Mouse (Mus musculus): ENCODE measurements around the gene Eps15l1. TPM values are rescaled to one million over a fixed set of nuclear protein-coding genes. Genes with fewer than 3 reads are reported as not detected.
A peak's percentile ranks its signal among the peaks of the same experiment; 100 is the strongest.

The Eps15l1 gene
- total RNA-seq (2021): 10 to 100 TPM; 83.1 to 87.6 TPM

DNA sequence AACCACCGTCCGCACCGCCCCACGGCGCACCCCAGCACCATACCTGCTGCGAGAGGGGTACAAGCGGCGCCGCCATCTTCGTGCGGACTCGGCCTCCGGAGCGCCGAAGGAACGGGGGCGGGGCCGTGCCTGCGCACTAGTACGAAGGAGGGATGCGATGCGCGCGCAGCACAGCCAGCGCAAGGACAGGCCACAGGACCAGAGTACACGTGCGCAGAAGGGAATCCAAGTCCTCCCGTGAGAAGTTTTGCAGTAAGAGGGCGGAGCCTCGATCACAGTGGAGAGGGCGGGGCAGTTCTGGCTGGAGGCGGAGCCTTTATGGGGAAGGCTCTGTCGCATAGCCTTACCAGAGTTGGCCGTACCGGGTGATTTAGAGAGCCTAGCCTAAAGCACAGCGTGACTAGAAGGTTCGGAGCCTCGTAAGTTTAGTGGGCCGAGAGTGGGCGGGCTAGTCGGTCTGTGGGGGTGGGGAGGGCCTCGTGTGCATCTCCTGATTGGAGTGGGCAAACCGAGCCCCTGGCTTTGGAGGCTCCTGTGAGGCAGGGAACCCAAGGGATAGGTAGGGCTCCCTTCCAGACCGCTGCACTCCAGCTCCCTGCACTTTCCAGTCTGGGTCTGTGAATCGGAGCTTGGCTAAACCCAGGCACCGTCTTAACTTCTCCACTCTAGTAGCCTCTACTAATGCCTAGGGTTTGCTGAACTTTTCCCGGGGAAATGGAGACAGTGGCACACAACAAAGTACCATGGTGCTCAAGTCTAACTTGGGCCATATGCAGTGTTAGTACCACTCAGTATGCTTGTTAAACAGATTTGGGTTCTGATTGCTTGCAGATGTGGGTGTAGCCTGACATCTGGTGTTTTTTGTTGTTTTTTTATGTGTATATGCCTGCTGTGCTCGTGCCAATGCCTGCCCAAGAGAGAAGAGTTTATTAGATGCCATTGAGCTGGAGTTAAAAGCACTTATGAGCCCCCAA, at the start of gene Eps15l1:
Eps15l1 (minus strand) TSS at position 99 of the 974 bp plus-strand sequence.
- peak; percentile 99 for DNase-seq
- intact Hi-C loops (cut with DNase I): no loop called here

DNA sequence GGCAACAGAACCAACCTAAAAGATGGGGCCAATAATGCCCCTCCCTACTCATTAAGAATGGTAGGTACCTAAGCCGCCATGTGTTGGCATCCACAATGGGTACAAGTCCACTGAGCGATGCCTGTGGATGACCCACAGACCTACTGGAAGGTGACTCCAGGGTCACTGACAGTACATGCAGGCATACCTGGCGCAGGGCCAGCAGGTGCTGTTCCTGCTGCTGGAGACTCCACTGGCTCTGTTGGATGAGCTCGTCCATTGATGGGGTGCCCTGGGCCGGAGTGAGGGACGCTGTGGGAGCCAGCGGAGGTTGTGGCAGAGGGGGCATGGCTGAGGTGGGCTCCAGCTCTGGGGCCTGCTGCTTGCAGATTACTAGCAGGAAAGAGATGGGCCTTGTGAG, 49.4 kb upstream of the Eps15l1 start:
- intact Hi-C loops (cut with DNase I): no loop called here
- DNase-seq: no peak

DNA sequence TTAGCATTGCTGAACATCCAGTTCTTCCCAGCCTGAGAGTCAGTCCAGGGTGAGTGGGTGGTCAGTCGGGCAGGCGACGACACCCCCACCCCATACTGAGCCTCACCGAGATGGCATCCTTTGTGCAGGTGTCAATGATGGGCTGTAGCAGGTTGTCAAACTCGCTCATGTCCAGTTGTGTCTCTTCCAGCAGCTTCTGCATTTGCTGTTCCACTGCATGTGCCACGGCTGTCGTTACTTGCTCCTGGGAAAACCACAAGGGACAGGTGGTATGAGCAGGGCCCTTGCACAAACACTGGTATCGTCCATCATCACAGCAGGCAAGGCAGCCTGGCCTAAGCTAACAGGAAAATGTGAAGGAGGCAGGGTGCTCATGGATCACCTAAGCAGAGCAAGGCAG, 48.7 kb upstream of the Eps15l1 start:
- intact Hi-C loops (cut with DNase I): no loop called here
- no peak for DNase-seq

DNA sequence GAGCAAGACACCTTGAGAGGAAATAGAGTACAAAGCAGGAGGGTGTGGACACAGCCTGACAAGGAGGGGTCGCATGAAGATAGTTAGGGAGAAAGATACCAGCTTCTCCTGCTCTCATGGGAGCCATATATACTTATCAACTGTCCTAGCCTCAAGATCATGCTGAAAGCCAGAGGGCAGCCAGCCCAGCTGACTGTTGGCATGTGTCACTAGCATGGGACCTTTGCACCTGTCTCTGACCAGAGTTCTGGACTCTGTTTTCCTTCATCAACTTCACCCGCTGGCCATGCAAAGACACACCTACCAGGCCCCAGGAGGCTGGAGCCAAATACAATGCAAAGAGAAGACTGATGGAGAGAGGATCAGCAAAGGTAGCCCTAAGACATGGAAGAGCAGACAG, 48.0 kb upstream of the Eps15l1 start:
- intact Hi-C loops (cut with DNase I): no loop called here
- DNase-seq: no peak

DNA sequence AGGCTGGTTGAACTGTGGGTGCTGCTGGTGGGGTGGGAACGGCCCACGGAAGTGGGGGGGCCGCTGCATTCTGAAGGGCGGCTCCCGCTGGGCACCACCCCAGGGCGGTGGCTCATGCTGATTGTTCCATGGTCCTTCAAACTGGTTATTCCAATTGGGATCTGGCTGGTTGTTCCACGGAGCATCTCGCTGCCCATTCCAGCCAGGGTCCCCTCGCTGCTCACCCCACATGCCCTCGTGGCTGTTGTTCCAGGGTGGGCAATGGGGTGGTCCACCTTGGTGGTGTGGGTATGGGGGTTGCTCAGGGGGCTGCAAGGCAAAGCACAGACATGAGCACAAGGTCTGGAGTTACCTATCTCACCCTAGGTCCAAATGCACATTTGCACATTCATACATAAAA, 43.0 kb upstream of the Eps15l1 start:
- DNase-seq: no peak
- intact Hi-C loops (cut with DNase I): no loop called here

DNA sequence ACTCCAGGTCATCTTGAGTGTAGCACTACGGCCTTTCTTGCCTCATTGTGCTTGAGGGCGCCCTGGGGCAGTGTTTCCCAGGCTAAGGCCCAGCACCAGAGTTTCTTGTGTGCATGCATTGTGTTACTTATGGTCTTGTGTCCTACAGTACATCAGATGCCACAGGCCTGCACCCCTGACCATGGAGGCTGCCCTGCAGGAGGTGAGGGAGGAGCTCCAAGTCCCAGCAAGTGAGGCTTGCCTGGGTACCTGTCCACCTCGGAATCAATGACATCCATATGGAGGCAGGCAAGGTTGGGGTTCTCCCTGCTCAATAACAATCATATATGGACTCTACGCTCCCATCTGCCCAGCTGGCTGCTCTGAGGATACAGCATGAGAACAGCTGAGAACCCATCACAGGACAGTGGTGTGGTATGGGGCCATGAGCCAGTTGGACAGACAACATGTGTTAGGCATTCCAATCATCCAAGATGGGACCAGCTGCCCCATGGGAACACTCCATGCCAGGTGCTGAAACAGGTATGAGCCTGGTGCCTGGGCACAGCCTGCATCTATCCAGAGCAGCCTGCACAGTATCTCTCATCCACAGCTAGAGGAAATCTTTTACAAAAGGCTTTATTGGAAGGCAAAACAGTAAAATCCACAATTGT, 38.7 kb upstream of the Eps15l1 start:
- intact Hi-C loops (cut with DNase I): no loop called here

DNA sequence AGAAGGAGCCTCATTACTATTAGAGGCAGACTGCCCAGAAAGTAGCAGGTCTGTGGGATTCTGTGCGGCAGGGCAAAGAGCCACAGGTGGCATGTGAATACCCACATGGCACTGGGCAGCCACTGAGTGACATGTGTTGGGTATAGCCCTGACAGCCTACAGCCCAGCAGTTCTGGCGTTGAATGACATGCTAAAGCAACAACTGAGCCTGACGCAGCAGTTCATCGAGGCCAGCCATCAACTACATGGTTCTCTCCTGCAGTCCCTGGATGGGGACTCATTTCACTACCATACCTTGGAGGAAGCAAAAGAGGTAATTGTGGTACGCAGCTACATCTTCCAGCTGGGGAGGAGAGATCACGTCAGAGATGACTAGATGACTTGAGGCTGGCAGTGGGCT, 37.2 kb upstream of the Eps15l1 start:
- intact Hi-C loops (cut with DNase I): no loop called here
- no peak for DNase-seq

More for the DNA sequence above, 38.7 kb upstream of the Eps15l1 start:
- no peak for DNase-seq

DNA sequence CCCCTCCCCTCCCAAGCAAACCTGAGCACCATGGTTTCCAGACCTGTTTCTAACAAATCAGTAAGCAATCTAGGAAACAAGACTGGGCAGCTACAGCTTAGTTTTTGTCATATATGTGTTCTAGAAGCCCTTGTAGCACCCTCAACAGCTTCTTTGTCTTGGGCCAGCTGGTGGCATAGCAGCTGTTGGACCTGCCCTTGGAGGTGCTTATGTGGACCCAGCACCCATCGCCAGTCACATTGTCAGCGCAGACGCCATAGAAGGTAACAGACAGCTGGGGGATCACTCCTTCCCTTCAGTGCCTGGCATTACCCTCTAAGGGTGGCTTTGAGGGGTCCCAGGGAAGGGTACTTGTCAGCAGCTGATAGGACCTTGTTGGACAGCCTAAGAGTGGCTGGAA, 36.5 kb upstream of the Eps15l1 start:
- DNase-seq: no peak
- intact Hi-C loops (cut with DNase I): no loop called here

DNA sequence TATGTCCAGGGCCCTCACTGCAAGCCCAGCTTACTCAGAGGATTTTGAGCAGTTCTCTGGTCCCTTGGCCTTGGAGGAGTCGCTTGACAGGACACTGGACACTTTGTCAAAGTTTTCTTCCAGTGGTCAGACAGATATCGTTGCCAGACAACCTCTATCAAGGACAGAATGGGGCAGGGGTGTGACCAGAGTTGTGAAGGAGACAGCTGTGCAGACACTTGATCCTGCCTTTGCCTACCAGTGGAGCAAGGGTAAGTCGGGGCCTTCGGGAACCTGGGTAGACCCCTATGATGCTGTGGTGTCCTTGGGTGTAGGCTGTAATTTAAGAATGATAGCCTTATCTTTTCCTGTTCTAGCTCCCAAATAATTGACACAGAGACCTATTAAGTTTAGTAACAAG, 34.1 kb upstream of the Eps15l1 start:
- intact Hi-C loops (cut with DNase I): no loop called here
- no peak for DNase-seq

DNA sequence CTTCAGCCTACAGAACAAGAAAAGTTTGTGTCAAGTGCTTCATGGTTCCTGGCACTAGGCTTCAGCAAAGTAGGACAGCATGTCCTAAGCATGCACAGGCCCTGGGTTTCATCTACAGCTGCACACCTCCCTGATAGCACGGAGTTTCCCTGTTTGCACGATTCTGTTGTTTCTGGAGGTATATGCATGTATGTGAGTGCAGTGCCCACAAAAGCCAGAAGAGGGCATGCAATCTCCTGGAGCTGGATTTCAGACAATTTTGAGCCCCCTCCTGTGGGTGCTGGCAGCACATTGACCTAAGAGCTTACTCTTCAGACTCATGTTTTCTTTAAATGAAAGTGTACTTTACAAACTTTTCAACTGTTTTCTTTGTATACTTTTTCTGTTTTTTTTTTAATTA, 32.6 kb upstream of the Eps15l1 start:
- intact Hi-C loops (cut with DNase I): no loop called here
- no peak for DNase-seq

DNA sequence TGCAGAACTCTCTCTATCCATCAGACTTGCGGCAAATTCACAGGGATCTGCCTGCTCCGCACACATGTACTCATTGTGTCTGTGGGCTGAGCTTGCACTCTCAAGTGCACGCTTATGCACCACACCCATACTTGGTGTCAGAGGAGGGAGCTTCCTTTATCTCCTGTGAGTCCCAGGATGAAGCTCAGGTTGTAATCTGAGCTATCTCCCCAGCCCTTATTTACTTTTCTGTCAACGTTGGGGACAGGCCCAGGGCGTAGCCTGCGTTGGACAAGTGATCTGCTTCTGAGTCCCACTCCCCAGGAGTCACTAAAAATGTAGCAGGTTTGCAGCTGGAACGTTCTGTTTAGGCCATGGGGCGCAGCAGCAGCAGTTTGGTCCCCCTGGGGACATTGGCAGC, 30.3 kb upstream of the Eps15l1 start:
- intact Hi-C loops (cut with DNase I): no loop called here

DNA sequence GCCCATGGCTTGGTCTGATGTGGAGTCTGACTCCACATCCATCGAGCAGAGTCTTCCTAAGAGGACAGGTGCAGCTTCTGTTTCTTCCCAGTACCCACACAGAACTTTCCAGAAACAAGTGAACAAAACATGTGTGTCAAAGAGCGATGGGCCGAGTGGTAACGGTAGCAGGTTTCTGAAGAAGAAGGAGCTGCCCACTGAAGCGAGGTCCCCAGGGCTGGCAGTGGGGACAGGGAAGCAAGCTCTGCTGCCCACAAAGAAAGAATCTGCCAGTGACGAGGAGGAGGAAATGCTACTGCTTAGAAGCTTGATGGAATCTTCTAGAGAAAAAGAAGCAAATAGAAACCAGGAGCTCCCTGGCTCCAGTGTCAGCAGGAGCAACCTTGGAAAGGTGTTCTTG, 23.8 kb upstream of the Eps15l1 start:
- intact Hi-C loops (cut with DNase I): no loop called here
- DNase-seq: no peak

More for the DNA sequence above, 30.3 kb upstream of the Eps15l1 start:
- DNase-seq: no peak

DNA sequence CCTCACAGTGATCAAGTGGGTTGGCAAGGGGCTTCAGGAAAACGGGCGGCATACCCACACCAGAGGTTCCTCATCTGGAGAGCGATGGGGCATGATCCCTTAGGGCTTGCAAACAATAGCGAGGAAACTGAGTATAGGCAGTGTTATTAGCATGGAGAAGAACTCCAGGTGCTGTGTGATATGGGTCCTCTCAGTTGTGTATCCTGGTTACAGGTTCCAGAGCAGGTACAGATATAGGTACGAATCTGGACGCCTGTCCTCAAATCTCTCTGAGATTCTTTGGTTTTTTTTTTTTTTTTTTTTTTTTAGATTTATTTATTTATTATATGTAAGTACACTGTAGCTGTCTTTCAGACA, 22.7 kb upstream of the Eps15l1 start:
- no peak for DNase-seq
- intact Hi-C loops (cut with DNase I): no loop called here

DNA sequence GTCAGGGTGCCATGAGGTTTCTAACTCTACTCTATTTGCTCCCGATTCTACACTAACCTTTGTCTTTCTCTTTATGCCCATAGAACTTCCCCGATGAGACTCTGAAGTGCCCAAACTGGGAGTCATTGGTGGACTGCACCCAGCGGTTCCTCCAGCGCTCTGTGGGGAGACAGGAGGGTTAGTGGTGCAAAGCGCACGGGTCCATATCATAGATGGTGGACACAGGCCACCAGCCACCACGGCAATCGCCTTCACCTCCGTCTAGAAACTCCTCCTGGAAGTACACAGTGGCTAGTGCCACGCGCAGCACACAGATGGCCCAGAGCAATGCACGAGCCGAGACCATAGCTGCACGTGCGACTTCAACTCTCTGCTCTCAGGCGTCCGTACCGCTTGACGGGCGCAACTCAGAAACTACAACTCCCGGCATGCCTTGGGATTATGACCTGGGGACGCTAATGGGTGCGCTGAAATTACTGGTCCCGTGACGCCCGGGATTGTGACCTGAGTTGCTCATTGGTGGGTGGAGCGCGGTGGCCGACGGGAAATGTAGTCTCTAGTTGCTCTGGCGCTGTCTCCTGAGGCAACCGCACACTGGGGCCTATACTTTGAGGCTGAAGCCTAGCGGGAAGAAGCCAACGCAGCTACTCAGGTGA, 22.2 kb upstream of the Eps15l1 start, which contains the start of the genes Calr3 and 1700030K09Rik:
Calr3 (minus strand) TSS at position 533 of the 656 bp plus-strand sequence.
1700030K09Rik (plus strand) TSS at position 543 of the 656 bp plus-strand sequence.
- peak; percentile 98 for DNase-seq
- intact Hi-C loops (cut with DNase I): no loop called here

DNA sequence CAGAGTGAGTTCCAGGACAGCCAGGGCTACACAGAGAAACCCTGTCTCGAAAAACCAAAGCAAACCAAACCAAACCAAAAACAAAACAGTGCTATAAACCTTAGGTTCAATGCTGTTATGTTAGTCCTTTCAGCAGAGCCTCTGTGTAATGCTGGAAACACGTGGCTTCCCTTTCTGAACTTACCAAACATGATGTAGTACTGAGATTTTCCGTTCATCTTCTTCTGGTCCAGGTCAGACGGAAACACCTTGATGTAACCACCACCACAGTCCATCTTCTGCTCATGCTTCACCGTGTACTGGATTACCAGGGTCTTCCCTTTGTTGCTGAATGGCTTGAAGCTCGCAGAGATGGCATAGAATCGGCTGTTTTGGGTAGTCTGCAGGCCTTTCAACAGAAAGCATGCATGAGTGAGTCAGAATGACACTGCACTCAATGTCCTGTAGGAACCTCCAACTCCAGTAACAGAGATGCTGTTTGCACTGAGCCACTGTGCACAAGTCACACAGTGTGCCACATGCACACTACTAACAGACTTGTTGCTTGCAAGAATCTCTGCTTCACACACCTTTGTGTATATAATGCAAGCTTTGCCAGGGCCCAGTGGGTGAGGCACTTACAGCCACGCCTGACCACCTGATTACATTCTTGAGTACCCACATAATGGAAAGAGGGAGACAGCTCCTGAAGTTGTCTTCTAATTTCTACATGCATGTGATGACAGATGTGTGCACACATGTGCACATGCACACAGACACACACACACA, 17.2 kb upstream of the Eps15l1 start:
- intact Hi-C loops (cut with DNase I): no loop called here
- no peak for DNase-seq

DNA sequence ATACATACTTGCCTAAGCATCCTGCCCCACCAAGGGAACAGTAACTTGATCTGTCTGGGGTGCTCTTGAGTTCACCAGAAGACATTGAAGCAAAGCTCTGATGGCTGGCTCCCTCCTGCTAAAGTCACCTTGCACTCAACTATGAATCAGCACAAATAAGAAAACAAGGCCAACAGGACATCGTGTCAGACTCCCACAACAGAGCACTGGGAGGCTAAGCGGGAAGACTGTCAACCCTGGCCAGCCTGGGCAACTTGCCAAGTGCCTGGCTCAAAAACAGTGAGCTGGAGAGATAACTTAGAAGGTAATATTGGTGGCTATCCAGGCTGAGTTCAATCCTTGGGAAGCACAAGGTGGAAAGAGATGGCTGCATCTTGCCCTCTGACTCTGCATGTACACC, 13.7 kb upstream of the Eps15l1 start:
- DNase-seq: peak; percentile 55
- intact Hi-C loops (cut with DNase I): no loop called here

DNA sequence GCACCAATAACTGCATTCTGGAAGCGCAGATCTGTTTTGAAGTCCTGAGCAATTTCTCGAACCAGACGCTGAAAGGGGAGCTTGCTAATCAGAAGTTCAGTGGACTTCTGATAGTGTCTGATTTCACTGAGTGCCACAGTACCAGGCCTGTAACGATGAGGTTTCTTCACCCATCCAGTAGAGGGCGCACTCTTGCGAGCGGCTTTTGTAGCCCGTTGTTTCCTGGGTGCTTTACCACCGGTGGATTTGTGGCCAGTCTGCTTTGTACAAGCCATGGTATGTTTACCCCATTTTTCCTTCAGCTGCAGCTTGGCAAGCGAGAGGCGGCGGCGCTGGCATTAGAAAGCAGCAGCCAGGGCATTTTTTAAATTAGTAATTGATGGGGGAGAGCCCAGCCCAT, 8.4 kb upstream of the Eps15l1 start:
- no peak for DNase-seq
- intact Hi-C loops (cut with DNase I): no loop called here

DNA sequence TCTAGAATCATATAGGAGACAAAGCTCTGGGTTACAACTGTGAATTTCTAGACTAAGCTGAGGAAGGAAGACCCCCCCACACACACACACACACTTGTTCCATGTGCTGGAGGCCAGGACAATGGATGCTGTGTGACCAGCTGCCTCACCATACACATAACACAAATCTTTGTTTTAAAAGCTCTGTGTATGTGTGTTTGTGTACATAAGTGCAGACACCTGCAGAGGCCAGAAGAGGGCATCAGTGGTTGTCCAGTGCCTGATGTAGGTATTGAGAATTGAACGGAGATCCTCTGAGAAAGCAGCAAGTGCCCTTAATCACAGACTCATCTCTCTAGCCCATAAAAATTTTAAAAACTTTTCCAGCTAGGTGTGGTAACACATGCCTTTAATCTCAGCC, 1.7 kb upstream of the Eps15l1 start:
- DNase-seq: no peak
- intact Hi-C loops (cut with DNase I): no loop called here

DNA sequence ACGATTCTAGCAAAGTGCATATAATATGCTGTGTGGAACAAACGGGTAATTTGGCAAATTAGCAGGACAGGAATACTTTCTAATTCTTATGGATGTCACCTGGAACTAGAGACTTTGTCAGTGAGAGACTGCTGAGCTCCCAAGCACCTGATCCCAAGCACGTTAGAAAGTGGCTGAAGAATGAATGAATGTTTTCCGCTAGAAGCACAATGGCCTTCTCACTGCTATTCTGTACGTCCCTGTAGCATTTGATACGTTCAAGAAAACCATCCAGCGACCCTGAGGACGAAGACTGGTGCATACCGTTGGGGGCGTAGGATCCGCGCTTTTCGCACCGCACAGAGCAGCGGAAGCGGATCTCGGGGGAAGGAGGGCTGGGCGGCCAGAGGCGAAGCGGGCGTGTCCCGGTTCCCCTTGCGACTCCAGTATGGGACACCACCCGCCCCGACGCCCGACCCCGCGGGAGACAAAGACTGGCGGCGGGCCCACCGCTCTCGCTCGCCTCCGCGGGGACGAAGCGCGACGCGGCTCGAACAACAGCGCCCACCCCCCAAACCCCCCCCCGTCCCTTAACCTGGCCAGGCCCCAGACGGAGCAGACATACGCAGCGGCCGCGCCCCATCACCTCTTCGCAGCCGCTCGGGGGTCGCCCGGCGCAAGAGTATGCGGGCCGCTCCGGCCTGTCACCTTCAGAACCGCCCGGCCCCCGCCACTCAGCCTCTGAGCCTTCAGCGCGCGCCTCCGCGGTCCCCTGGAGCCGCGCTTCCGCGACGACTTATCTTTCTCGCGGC, 494 bp downstream of the Eps15l1 start:
- intact Hi-C loops (cut with DNase I): no loop called here
- peak; percentile 55 for DNase-seq

DNA sequence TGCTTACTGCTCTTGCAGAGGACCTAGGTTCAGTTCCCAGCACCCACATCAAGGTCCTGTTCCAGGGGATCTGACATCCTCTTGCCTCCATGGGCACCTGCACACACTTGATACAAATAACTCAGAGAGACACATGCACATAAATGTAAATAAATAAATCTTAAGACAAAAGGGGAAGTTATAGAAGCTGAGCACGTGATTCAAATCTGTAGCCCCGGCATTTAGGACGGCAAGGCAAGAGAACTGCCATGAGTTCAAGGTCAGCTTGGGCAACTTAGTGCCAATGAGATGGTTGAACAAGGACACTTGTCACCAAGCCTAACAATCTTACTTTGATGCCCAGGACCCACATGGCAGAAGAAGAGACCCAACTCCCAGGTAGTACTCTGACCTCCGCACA, 3.2 kb downstream of the Eps15l1 start:
- no peak for DNase-seq
- intact Hi-C loops (cut with DNase I): no loop called here
